ENCODE assay signal across 14 mouse cellular contexts in the genomic region with DNA sequence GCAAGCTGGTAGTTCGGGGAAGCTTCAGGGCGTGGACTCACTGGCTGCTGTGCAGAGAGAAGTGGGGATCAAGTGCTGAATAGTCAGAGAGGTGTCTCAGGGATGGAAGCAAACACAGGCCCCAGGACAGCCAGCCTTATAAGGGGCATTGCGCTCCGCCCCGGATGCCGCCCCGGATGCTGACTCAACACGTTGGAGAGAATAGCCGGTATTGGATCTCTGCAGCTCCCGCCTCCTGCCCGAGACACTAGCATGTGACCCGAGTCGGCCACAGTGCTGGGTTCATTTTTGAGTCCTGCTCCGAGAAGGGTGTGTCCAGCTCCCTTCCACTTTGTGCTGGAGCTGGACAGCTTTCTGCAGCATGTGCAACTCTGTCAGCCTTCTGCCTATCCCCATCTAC. TPM values are rescaled to one million over a fixed set of nuclear protein-coding genes. Genes with fewer than 3 reads are reported as not detected.
DNase-seq lines count a peak whose midpoint lies in the region; ATAC-seq lines count a peak whose summit lies in the region.
"Had no signal": no experiment of that assay in that cellular context is flagged by ENCODE, and none has a peak within 500 bp of the region (broad histone marks: within the 10 kb centered on the region; RNA-seq: fewer than 3 reads in every experiment).

No protein-coding gene starts in this region.

- H3K4me1 ChIP-seq in midbrain, embryonic 11.5 days (ENCODE audit: control insufficient read depth, insufficient read depth, low read length), result 0 out of 2 replicates have a peak, but pooled peaks cover 4% of the 10 kb centered on the region
- H3K4me1 ChIP-seq in midbrain, embryonic 14.5 days (ENCODE audit: control insufficient read depth, insufficient read depth, low read length), result no peaks in the 10 kb centered on the region
- peaks cover 3% of the 10 kb centered on the region; the same call in 1 of the 2 replicates for H3K4me1 ChIP-seq in stomach, embryonic 16.5 days (ENCODE audit: control insufficient read depth, insufficient read depth, low read length)

- DNase-seq in midbrain, embryonic 11.5 days (ENCODE audit: low spot score, missing footprints), result peak; percentile 74
- DNase-seq in midbrain, embryonic 14.5 days, result no peak
- DNase-seq in gastrocnemius, adult 8-10 months (ENCODE audit: low spot score in 2 of 2), result peak; percentile 56 to 74
- peak; percentile 60 for DNase-seq in heart, postnatal 4 days
- no peak for DNase-seq in adipocyte (ENCODE audit: low spot score)
- DNase-seq in cerebellum, adult 11-12 months, result no peak
- DNase-seq: thymus, postnatal 36 days had no signal

- H3K36me3 ChIP-seq in midbrain, embryonic 11.5 days (ENCODE audit: control insufficient read depth, insufficient read depth, low read length), result no peaks in the 10 kb centered on the region
- no peaks in the 10 kb centered on the region for H3K36me3 ChIP-seq in midbrain, embryonic 14.5 days (ENCODE audit: control insufficient read depth, insufficient read depth, low read length)
- no peaks in the 10 kb centered on the region for H3K36me3 ChIP-seq in stomach, embryonic 16.5 days (ENCODE audit: control insufficient read depth, insufficient read depth, low read length)
- H3K36me3 ChIP-seq: embryonic facial prominence, embryonic 10.5 days had no signal

- H3K4me3 ChIP-seq in midbrain, embryonic 11.5 days (ENCODE audit: low read depth, low read length), result no peak overlapping the region
- no peak overlapping the region for H3K4me3 ChIP-seq in midbrain, embryonic 14.5 days (replicated peaks; ENCODE audit: low read depth, low read length)
- H3K4me3 ChIP-seq in stomach, embryonic 16.5 days (replicated peaks; ENCODE audit: low read length), result no peak overlapping the region
- H3K4me3 ChIP-seq: embryonic facial prominence, embryonic 10.5 days had no signal

- H3K4me2 ChIP-seq in midbrain, embryonic 11.5 days, result no peak overlapping the region
- no peak overlapping the region for H3K4me2 ChIP-seq in midbrain, embryonic 14.5 days (ENCODE audit: low read length)
- no peak overlapping the region for H3K4me2 ChIP-seq in stomach, embryonic 16.5 days (ENCODE audit: low read depth, low read length)

- ATAC-seq in midbrain, embryonic 11.5 days (ENCODE audit: low FRiP score), result no peak
- no peak for ATAC-seq in midbrain, embryonic 14.5 days (ENCODE audit: low FRiP score, low TSS enrichment)
- ATAC-seq in stomach, embryonic 16.5 days (ENCODE audit: insufficient read depth, low FRiP score), result no peak
- ATAC-seq: forebrain, embryonic 14.5 days; Patski had no signal

- no peak overlapping the region for H3K27ac ChIP-seq in midbrain, embryonic 11.5 days (ENCODE audit: low read depth, low read length)
- H3K27ac ChIP-seq in midbrain, embryonic 14.5 days (replicated peaks; ENCODE audit: low read depth, low read length), result no peak overlapping the region
- no peak overlapping the region; the same call in 1 of the 2 replicates for H3K27ac ChIP-seq in stomach, embryonic 16.5 days (ENCODE audit: low read length)
- H3K27ac ChIP-seq: embryonic facial prominence, embryonic 10.5 days had no signal

- no peaks in the 10 kb centered on the region for H3K9me3 ChIP-seq in midbrain, embryonic 11.5 days (ENCODE audit: control insufficient read depth, low read length)
- no peaks in the 10 kb centered on the region for H3K9me3 ChIP-seq in midbrain, embryonic 14.5 days (ENCODE audit: control insufficient read depth, low read length)
- H3K9me3 ChIP-seq in stomach, embryonic 16.5 days (replicated peaks; ENCODE audit: control insufficient read depth, low read length), result no peaks in the 10 kb centered on the region
- H3K9me3 ChIP-seq: embryonic facial prominence, embryonic 10.5 days had no signal

- H3K9ac ChIP-seq in midbrain, embryonic 11.5 days (ENCODE audit: low read length), result no peak overlapping the region
- H3K9ac ChIP-seq in midbrain, embryonic 14.5 days (replicated peaks; ENCODE audit: low read length), result no peak overlapping the region
- H3K9ac ChIP-seq in stomach, embryonic 16.5 days (ENCODE audit: low read length), result 0 out of 2 replicates have a peak overlapping the region, but pooled peaks have one; percentile 1

- 82% methylated on average over 14 of the region's 14 CpGs for WGBS in midbrain, embryonic 11.5 days
- WGBS in midbrain, embryonic 14.5 days, result 79% methylated on average over 14 of the region's 14 CpGs
- WGBS in stomach, embryonic 16.5 days, result 51% methylated on average over 14 of the region's 14 CpGs

- H3K27me3 ChIP-seq in midbrain, embryonic 11.5 days (ENCODE audit: control insufficient read depth, insufficient read depth, low read length), result no peaks in the 10 kb centered on the region
- no peaks in the 10 kb centered on the region for H3K27me3 ChIP-seq in midbrain, embryonic 14.5 days (ENCODE audit: control insufficient read depth, insufficient read depth, low read length)
- no peaks in the 10 kb centered on the region for H3K27me3 ChIP-seq in stomach, embryonic 16.5 days (ENCODE audit: control insufficient read depth, insufficient read depth, low read length)
- H3K27me3 ChIP-seq: Patski had no signal

RNA-seq across cellular contexts. Expression of a gene that starts 3.7 kb away (rescaled TPM):
- 1.1 and 3.8 TPM in 2 replicates for polyA plus RNA-seq in midbrain, embryonic 11.5 days (2014; fragmentation: Nextera tagmentation; extraction: Ambion mirVana)
- polyA plus RNA-seq in midbrain, embryonic 14.5 days (2014; fragmentation: Nextera tagmentation; extraction: Ambion mirVana), result 1.9 TPM in 1 of 2 replicates, not detected in the other
- 100 to 1,000 TPM; 240 to 258 (median 250) TPM for total RNA-seq in gastrocnemius, adult 8-10 months (2022)
- 10 to 100 TPM; 69.7 to 73.5 TPM for total RNA-seq in heart, postnatal 4 days (2021)
- 24.2 and 28.7 TPM in 2 replicates for polyA plus RNA-seq in stomach, embryonic 16.5 days (2015; fragmentation: Nextera tagmentation; extraction: Ambion mirVana)
- total RNA-seq: megakaryocyte progenitor cell, adult 5-6 weeks had no signal
- polyA plus RNA-seq: neural tube, embryonic 14.5 days had no signal

RNA-seq across cellular contexts. Expression of a gene that starts 4.3 kb away (rescaled TPM):
- polyA plus RNA-seq in midbrain, embryonic 11.5 days (2014; fragmentation: Nextera tagmentation; extraction: Ambion mirVana), result 337 and 342 TPM in 2 replicates
- polyA plus RNA-seq in midbrain, embryonic 14.5 days (2014; fragmentation: Nextera tagmentation; extraction: Ambion mirVana), result 397 and 514 TPM in 2 replicates
- total RNA-seq in gastrocnemius, adult 8-10 months (2022), result 100 to 1,000 TPM; 411 to 453 (median 419) TPM
- 100 to 1,000 TPM; 219 to 261 TPM for total RNA-seq in heart, postnatal 4 days (2021)
- polyA plus RNA-seq in stomach, embryonic 16.5 days (2015; fragmentation: Nextera tagmentation; extraction: Ambion mirVana), result 793 and 833 TPM in 2 replicates

RNA-seq across cellular contexts. Expression of a gene that starts 17.2 kb away (rescaled TPM):
- polyA plus RNA-seq in midbrain, embryonic 11.5 days (2014; fragmentation: Nextera tagmentation; extraction: Ambion mirVana), result not detected in 2 replicates
- polyA plus RNA-seq in midbrain, embryonic 14.5 days (2014; fragmentation: Nextera tagmentation; extraction: Ambion mirVana), result not detected in 2 replicates
- not detected for total RNA-seq in gastrocnemius, adult 8-10 months (2022)
- not detected for total RNA-seq in heart, postnatal 4 days (2021)
- 5.3 and 6.1 TPM in 2 replicates for polyA plus RNA-seq in stomach, embryonic 16.5 days (2015; fragmentation: Nextera tagmentation; extraction: Ambion mirVana)
- polyA plus RNA-seq: embryonic facial prominence, embryonic 10.5 days; forebrain, embryonic 14.5 days; hindbrain, embryonic 11.5 days; neural tube, embryonic 14.5 days; Patski had no signal

RNA-seq across cellular contexts. Expression of a gene that starts 29.5 kb away (rescaled TPM):
- 180 TPM in 2 replicates for polyA plus RNA-seq in midbrain, embryonic 11.5 days (2014; fragmentation: Nextera tagmentation; extraction: Ambion mirVana)
- polyA plus RNA-seq in midbrain, embryonic 14.5 days (2014; fragmentation: Nextera tagmentation; extraction: Ambion mirVana), result 223 and 231 TPM in 2 replicates
- 100 to 1,000 TPM; 435 to 477 (median 462) TPM for total RNA-seq in gastrocnemius, adult 8-10 months (2022)
- 100 to 1,000 TPM; 774 to 835 TPM for total RNA-seq in heart, postnatal 4 days (2021)
- 222 and 223 TPM in 2 replicates for polyA plus RNA-seq in stomach, embryonic 16.5 days (2015; fragmentation: Nextera tagmentation; extraction: Ambion mirVana)

RNA-seq across cellular contexts. Expression of a gene that starts 39.0 kb away (rescaled TPM):
- polyA plus RNA-seq in midbrain, embryonic 11.5 days (2014; fragmentation: Nextera tagmentation; extraction: Ambion mirVana), result 1.5 TPM in 2 replicates
- 5.7 and 7.1 TPM in 2 replicates for polyA plus RNA-seq in midbrain, embryonic 14.5 days (2014; fragmentation: Nextera tagmentation; extraction: Ambion mirVana)
- total RNA-seq in gastrocnemius, adult 8-10 months (2022), result 1 to 10 TPM in 1 of 4 experiments, under 1 TPM in 3; 0.36 to 1.2 (median 0.73) TPM
- 100 to 1,000 TPM; 106 to 120 TPM for total RNA-seq in heart, postnatal 4 days (2021)
- 3.8 and 4.8 TPM in 2 replicates for polyA plus RNA-seq in stomach, embryonic 16.5 days (2015; fragmentation: Nextera tagmentation; extraction: Ambion mirVana)

Comparison
In these comparisons a context has a peak if more than half of its experiments do, and no peak if none do; other contexts are left out.
1. DNase-seq: peak in midbrain, embryonic 11.5 days (single experiment), gastrocnemius, adult 8-10 months (2 of 2) and heart, postnatal 4 days (single experiment); none in midbrain, embryonic 14.5 days (single experiment), adipocyte (single experiment) and cerebellum, adult 11-12 months (single experiment).